Mouse (Mus musculus) cortical plate, adult 2 months (tissue): ENCODE results near the gene Fxyd2.

Source experiments
- CTCF ChIP-seq: fragments of 200-500 bp; IDR thresholded peaks from 2 replicates; pipeline ENCODE4 v1.5.1; 2011; ENCODE audit warnings: mild to moderate bottlenecking, control low read depth, low read length; ENCODE audit not compliant: insufficient read depth; ENCODE audit errors: extremely low read depth
- POLR2A ChIP-seq: fragments of 200-500 bp; IDR thresholded peaks from 2 replicates; pipeline ENCODE4 v1.6.1; 2011; ENCODE audit warnings: mild to moderate bottlenecking, low read length, control low read depth; ENCODE audit not compliant: insufficient read depth; ENCODE audit errors: extremely low read depth

DNA sequence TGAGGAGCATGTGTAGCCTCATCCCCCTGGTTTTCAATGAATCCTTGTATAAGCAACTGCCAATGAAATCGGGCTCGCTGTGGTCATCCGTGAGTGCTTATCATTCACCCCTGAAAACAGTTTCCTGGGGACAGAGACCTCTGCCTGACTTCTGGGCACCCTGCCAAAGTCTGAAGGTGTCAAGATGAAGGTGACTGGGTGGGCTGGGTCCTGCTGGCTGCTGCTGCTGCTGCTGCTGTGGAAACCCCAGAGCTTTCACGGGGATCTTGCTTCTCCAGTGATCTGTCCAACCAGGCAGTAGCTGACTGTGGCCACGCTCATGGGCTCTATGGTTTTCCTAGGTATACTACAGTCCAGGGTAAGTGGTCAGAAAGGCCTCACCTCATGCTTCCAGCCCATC lies 10.7 kb downstream of the Fxyd2 start:
- TF ChIP-seq CTCF (no peak), POLR2A (no peak)
